Mouse (Mus musculus) testis, adult 2 months (tissue): ENCODE data around the gene Sptbn4.

Experiments
- CTCF ChIP-seq: fragments of 200-500 bp; IDR thresholded peaks from 2 replicates; pipeline ENCODE4 v1.5.1; 2012; ENCODE audit warnings: low read depth, mild to moderate bottlenecking, inconsistent platforms, low read length, moderate library complexity; ENCODE audit not compliant: control insufficient read depth, insufficient read depth, insufficient replicate concordance
- POLR2A ChIP-seq: fragments of 200-500 bp; IDR thresholded peaks from 2 replicates; pipeline ENCODE4 v1.6.1; 2012; ENCODE audit warnings: low read depth, mild to moderate bottlenecking, inconsistent platforms, low read length, moderate library complexity; ENCODE audit not compliant: control insufficient read depth

DNA sequence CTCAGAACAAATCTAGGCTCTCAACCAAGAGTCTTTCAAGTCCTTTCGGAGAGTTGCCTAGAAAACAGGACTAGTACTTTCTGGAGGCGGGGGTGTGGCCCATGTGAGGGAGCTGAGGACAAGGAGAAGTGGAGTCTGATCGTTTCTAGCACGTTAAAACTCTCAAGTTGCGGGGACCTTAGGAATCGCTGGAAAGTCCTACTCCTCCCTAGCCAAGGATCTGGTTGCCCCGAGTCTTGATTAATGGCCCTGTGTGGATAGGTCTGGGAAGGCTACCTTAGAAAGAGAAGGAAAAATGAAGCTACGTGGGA, 116.0 kb downstream of the Sptbn4 start:
- TF ChIP-seq CTCF (no peak), POLR2A (no peak)
